Mouse (Mus musculus) thymus, postnatal 36 days (tissue): ENCODE results near the gene Stmn3.

ENCODE experiments used
- DNase-seq, 2 experiments: peaks; one replicate each; pipeline ENCODE4 v3.0.0; 2022; ENCODE audit warnings: mixed read lengths in 2 of 2

Gene Stmn3

DNA sequence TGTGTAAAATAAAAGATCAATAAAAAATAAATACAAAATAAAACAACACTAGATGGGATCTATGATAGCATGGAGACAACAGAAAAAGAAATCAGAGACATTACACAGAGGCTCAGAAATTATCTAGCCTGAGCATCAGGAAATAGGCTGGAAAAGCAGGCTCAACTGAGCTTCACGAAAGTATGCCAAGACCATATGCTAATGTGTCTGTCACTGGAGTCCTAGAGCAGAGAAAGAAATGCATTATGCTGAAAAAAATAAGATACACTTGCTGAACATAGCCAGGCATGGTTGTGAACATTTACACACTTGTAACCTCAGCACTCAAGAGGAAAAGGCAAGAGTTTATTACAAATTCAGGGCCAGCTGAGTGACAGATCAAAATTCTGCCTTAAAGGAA, 34.3 kb downstream of the Stmn3 start:
- no peak for DNase-seq

DNA sequence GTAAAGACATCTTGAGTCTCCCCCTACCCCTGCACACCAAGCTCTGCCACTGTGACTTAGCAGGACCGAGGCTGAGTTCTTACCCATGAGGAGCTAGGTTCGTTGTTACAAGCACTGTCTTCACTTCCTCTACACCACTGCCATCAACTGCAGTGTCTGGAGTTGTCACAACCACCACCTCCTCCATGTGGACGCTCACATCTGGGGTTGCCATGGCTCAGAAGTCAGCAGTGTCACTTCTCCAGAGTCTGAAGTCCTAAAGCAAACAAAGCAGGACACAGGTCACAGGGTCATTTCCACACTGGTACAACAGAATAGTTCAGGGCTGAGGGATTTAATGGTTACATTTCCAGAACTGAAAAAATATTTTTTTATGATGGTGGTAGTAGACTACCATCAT, 36.4 kb downstream of the Stmn3 start:
- DNase-seq, result no peak

DNA sequence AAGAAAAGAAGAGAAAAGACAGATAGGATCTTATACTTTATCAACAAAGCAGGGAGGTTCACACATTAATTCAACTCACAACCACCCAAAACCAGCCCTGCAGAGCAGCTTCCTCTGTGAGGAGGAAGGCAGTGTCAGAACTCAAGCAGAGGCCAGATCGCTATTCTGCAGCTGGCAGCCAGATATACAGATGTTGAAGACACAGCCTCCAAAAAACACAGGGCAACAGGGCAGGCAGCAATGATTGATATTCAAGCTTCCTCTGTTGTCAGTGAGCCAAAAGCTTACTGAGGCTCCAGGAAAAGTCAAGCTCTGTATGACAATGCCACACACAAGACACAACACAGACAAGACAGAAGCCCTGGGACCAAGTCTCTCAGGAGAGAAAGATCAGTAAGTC, 37.5 kb downstream of the Stmn3 start:
- DNase-seq, result no peak

DNA sequence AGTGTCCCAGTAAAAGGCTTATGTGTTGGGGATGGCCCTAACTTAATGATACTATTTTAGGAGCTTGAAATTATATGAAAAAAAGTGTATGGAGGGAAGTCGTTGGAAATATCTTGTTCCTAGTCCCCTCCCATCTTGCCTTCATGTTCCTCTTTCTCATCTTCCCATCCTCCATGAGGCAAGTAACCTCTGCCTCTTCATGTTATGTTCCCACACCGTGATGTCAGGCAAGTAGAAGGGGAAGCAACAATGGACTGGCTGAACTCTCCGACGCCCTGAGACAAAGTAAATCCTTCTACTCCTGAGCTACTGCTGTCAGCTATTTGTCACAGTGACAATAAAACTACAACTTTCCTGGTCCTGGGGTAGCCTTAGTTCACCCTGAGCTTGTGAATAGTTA, 39.7 kb downstream of the Stmn3 start:
- no peak for DNase-seq

DNA sequence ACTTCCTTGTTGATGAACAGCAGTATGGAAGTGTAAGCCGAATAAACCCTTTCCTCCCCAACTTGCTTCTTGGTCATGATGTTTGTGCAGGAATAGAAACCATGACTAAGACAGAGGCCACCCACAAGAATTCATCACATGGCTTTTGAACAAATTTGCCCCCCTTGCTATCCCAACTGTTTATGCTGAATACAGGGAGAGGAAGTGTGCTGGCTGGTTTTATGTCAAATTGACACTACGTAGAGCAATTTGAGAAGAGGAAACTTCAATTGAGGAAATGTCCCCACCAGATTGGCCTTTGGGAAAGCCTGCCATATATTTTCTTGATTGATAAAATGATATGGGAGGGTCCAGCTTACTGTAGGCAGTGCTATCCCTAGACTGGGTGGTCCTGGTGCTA, 40.5 kb downstream of the Stmn3 start:
- no peak for DNase-seq

DNA sequence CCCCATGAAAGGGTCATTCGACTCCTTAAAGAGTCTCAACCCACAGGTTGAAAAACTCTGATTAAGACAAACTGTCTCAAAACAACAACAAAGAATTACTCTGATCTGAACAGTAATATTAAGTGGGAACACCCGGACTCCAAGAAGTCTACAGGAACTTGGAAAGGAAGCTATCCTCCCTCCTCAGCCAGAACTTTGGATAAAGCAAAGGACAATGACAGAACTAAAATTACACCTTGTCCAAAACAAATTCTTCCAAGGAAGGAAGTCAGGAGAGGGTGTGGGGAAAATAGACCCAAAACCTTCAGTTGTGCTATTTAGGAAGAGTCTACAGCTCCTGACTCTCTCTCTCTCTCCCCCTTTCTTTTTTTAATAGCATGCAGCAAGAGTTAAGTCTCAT, 42.2 kb downstream of the Stmn3 start:
- no peak for DNase-seq

DNA sequence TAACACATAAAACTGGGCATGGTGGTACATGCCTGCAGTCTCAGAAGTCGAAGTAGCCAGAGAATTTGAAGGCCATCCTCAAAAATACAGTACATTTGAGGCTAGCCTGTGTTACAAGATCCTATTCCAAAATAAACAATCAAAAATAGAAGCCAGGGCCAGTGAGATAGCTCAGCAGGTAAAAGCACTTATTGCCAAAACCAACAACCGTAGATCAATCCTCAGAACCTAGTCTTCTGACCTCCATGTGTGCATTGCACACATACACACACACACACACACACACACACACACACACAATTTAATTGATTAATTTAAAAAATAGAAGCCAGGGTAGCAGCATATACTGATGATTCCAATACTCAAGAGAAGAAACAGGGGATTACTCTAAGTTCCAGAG, 47.5 kb downstream of the Stmn3 start:
- no peak for DNase-seq
